Mouse (Mus musculus) monocyte, adult 2 months (primary cell): Measurements from ENCODE around the gene Sh3gl3.

Experiments
- DNase-seq, 2 experiments: peaks; one replicate each; pipeline ENCODE4 v3.0.0; 2022; ENCODE audit warnings: low spot score in 2 of 2, low read depth in 1 of 2

The Sh3gl3 gene

DNA sequence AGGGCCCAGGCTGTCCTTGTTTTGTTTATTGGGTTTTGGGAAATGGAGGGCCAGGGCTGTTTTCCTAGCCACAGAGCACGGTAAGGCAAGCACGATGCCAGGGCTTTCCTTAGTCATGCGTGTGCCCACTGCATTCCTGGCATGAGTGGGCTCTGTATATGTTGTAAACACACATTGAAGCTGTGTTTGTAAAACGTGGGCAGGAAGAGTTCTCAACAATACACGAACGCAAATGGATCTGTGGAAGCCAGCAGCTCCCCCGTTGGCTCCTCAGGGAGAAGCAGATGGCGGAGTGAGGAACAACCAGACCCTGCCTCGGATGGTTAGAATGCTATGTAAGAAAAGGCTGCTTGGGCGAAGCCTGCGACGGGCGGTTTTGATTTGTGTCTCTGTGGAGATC is 108.8 kb downstream of the Sh3gl3 start:
- no peak for DNase-seq

DNA sequence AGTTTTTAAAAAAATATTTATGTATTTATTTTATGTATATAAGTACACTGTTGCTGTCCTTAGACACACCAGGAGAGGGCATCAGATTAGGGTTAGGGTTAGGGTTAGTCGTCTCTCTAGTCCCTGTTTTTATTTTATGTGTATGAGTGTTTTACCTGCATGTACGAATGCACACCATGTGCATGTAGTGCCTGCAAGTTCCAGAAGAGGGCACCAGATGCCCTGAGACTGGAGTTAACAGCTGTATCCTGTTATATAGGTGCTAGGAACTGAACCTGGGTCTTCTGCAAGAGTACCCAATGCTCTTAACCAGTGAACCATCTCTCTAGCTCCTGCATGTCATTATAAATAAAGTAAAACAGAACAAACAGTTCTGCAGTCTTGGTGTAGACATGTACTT is 113.6 kb downstream of the Sh3gl3 start:
- DNase-seq, result no peak

DNA sequence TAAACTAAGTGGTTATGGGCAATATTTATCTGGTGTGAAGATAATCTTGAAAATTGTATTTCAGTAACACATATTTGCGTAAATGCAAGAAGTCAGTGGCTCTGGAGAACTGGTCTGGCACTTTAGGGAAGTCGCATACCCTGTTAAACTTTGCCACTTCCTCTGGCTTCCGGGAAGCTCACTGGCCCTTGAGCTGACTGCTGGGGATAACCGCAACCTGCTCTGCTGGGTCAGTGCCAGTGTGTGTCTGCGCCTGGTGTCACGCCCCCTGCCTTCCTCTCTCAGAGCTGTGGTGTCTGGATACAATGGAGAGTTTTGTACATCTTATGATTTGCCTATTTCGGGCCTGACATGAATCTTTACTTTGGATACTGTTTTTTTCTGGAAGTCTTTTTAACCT is 119.8 kb downstream of the Sh3gl3 start:
- DNase-seq, result no peak

DNA sequence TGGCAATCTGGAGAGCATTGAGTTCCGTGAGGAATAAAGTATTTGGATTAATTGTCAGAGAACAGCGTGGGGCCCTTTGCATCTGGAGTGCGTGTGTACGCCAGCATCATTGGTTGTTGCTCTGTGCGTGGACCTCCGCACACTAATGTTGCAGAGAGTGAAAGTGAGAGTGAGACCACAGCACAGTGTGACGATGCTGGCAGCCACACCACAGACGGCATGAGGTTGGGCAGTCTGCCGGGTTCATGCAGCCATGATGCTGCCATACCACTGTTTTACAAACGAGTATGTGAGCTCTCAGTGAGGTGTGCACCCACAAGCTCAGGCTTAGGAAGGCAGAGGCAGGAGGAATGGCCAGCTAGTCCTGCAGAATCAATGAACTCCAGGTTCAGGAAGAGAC is 120.4 kb downstream of the Sh3gl3 start:
- DNase-seq, result no peak

DNA sequence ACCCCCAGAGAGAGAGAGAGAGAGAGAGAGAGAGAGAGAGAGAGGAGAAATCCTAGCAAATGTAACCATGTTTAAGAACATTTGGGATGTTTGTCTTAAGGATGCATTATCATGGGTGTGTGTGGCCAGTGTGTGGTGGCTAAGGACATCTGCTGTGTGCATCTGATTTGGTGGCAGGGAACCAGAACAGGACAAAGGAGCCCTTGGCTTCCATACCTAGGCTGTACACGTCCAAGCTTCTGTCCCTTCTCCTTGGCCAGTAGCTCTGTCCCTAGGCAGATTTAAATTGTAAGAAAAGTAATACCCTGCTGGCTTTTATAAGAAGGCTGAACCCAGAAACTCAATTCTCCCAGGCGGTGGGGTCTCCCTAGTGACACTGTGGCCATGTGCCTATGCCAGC is 121.0 kb downstream of the Sh3gl3 start:
- no peak for DNase-seq

DNA sequence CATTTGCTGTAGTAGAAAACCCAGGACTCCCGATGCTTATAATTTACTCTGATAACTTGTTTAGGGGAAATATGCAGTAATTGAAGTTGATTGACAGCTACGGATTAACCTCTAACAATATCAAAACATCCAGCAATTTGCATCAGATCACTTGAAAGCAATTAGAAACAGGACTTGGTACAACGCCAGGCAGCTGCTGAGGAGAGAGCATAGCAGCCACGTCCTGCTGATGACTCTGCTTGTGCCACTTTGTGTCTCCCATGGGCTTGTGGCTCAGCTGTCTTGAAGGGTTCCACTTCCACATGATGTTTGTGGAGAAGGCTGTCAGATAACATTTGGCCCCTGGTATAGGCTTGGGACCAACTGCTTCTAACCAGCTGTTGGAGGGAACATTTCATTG is 134.8 kb downstream of the Sh3gl3 start:
- DNase-seq, result no peak

DNA sequence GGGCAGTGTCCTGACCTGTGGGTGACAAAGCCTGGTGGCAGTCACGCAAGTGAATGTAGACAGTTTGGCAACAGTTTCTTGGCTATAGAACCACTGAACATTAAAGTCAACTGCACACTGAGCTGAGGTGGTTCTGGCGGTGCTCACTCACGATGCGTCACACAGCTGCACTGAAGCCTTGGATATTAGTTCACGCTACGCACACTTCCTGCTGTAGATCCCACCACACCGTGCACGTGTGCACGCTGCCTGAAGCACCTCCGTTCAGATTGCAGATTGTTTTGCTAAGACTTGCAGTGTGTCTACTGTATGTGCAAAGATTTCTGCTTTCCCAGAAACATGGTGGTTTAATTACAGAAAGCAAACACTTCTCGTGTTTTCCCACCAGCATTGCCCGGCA is 144.9 kb downstream of the Sh3gl3 start:
- no peak for DNase-seq

DNA sequence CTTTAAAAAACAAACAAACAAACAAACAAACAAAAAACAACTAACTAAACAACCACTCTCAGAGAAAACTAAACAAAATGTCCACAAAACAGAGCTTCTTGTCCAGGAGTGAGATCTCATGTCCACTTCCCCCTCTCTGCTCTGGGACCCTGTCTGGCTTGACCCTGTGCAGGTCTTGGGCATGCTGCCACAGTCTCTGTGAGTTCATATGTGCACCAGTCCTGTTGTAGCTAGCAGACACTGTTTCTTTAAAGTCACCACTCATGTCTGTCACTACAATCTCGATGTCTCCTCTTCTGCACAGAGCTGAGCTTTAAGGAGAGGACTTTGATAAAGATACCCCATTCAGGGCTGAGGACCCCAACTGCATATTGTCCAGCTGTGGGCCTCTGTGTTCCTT is 153.0 kb downstream of the Sh3gl3 start:
- DNase-seq, result no peak

DNA sequence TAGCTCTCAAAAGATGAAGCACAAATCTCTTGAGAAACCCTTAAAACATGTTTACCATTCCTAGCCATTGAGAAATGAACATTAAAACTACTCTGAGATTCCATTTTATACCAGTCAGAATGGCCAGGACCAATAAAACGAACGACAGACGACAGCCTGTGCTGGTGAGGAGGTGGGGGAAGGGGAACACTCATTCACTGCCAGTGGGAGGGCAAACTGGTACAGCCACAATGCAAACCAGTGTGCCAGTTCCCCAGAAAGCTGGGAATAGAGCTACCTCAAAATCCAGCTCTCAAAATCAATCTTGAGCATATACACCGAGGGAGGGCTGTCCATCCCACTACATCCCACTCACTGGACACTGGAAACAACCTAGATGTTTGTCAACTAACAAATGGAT is 153.6 kb downstream of the Sh3gl3 start:
- DNase-seq, result no peak

DNA sequence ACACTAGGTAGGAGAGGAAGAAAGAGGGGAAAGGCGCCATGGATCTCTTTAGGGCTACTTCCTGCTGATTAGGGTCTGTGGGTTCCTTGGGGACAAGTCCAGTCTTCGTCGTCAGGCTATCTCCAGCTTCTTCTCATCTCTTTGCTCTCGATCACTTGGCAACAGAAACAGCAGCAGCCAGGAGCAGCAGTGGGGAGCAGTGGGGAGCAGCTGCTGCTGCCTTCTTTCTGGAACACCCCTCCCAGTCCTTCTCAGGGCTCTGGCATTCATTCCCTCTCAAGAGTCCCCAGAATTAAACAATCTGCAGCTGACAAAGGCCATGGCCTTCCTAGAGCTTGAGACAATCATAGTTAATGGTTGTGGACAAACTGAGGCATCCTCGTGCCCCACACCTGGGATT is 154.2 kb downstream of the Sh3gl3 start:
- DNase-seq, result no peak

DNA sequence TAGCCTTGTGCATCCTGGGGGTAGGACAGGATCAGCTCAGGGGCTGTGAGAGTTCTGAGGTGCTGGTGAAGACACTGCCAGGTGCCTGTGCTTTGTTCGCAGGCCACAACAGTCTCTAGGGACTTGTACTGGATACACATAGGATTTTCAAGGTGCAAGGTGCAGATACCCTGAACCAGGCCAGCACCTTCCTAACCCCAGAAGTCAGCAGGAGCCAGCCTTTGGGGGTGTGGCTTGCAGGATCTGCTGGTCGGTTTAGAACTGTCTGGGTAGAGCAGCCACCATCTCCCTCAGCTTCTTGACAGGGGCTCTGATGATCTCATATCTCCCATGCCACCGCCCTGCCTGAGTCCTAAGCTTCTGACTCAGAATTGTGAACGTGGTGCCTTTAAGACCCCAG is 156.2 kb downstream of the Sh3gl3 start:
- no peak for DNase-seq

DNA sequence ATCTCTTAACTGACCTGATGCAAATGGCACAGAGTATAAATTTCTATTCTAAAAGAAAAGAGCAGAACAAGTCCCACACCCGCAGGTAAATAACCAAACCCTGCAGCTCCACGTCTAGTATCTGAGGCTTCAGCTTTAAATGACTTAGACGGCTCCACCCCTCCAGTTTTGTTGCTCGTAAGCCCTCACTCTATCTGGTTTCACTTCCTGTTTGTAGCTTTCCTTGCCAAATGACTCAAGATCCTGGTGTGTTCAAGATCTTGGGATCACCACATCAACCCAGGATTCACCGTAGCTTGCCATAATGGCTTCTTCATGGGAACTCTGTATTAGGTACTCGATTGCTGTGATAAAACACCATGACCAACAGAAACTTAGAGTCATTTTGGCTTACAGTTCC is 157.2 kb downstream of the Sh3gl3 start:
- no peak for DNase-seq

DNA sequence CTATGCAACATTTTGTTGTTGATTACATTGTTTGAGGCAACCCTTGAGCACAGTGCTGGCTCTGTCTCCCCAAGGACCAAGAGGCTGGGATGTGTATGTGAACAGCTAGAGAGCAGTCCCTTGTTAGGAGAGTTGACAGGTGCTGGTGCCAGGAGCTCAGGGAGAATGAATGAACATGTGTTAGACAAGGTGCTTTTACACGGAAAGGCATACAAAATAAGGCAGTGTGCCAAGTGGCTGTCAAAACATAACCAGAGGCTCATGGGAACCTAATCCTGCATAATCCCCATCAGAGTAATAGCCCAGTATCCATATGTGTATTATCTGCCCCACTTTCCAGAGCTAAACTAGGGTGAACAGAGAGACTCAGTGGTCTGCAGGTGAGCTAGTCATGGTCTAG is 160.4 kb downstream of the Sh3gl3 start:
- DNase-seq, result no peak

DNA sequence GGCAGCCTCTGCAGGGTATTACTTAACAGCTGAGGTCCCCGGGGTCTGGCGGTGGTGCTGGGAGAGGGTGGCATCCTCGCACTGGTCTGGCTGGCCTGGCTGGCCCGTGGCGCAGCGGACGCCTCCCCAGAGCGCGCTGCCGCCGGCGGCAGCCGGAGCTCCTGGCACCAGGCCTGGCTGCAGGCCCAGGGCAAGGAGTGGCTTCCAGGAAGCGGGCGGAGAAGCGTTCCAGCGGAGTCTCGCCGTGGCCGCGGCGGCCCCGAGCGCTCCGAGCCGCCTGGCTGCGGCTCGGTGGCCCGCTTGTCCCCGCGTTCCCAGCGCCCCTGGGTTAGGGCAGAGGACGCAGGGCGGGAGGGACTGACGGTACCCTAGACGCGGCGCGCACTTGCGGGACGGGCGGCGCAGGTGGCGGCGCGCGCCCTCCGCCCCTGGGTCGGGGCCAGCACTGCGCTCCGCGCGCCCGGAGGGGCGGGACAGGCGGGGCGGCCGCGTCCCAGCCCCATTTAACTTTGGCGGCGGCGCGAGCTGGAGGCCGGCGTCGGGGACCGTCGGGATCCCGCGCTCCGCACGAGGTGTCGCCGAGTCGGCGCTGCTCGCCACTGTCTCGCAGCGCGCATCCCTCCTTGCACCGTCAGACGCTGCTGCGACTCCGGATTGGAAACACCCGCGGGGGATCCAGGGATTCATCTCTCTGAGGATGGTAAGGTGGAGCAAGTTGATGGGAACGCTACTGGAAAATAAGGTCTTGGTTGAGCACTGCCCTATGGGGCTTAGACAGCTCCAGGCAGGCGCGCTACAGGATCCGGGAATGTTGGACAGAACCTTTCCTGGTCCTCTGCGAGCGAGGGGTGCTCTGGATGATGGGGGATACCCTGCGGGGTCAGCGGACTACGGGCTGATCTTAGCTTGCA is 161.8 kb downstream of the Sh3gl3 start, which contains the start of gene Adamtsl3:
Adamtsl3 (plus strand) TSS at position 484 of the 911 bp plus-strand sequence.
- DNase-seq, result no peak

DNA sequence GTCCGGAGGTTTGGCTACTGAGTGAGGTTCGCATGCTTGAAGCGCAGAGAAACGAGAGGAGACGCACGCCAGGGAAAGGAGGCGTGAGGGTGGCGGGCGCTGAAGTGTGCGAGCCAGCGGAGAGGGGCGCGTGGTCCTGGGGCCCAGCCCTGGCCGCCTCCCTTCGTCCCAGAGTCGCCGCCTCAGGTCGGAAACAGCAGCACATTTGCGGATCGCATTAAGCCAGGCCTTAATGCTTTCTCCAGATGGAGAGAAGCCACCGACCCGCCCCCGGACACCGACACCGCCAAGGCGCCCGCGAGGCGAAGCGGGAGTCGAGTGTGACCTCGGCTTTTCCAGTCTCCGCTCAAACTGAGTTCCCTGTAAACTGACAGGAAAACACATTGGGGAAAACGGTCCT is 162.5 kb downstream of the Sh3gl3 start:
- DNase-seq, result no peak

DNA sequence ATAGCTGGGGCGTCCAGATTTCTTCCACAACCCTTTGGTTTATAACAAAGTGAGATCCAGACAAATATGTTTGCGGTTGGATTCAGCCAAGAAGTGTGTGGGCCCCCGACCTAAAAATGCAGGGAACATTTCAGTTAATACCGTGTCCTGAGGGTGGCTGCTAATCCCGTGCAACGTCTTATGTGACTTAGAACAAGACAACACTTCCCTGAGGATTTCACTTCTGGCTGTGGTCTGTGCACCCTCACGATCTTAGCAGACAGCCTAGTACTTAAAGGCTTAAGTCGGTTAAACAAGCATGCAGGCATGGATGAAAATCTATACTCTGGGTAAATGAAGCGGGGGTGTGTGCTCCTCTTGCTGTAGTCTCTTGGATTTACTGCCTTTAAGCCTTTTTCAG is 164.5 kb downstream of the Sh3gl3 start:
- no peak for DNase-seq

DNA sequence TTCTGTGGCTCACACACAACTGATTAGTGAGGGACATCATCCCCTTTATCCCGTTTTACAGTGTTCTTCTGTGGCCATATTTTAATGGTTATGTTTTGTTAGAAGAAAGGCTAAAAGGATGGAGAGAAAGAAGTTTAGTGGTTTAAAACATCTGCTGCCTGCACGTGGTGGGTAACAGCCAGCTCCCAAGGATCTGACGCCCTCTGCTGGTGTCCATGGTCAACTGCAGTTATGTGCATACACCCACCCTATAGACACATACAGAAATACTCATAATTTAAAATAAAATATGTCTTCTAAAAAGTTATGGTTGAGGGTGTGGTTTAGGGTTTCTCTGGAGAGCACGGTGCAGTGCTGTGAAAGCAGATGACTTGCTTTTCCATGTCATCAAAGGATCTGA is 164.9 kb downstream of the Sh3gl3 start:
- no peak for DNase-seq

DNA sequence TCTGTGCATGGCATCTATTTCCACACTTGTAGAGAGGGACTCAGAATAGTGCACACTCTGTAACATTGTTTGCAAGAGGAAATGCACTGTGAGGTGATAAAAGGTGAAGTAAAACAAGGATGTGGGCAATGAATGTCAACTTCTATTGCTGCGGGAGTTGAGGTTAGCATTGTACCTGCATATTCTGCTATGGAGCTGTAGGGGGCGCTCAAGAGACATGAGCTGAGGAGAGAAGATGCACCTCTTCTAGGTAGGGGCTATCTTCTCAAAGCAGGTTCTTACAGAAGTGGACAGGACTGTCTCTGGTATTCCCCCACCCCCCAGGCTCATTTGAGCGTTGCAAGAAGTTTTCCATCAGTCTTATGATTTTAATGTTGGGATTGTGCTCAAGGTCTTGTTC is 165.6 kb downstream of the Sh3gl3 start:
- no peak for DNase-seq

DNA sequence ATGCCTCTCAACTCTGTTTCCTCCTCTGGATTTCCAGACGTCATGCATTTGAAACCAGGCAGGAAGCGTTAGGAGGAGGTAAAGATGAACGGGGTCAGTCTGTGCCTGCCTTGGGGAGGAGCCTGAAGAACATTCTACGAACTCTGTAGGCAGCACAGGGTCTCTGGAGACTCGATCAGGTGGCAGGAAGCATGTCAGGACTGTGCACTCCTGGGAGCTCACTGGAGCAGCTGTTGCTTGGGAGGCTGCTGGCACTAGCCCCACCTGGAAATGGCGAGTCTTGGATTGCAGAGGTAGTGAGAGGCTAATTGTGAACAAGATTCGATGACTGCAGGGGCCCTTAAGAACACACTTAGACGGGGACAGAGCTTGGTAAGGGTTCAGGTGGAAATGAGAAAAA is 167.8 kb downstream of the Sh3gl3 start:
- no peak for DNase-seq

DNA sequence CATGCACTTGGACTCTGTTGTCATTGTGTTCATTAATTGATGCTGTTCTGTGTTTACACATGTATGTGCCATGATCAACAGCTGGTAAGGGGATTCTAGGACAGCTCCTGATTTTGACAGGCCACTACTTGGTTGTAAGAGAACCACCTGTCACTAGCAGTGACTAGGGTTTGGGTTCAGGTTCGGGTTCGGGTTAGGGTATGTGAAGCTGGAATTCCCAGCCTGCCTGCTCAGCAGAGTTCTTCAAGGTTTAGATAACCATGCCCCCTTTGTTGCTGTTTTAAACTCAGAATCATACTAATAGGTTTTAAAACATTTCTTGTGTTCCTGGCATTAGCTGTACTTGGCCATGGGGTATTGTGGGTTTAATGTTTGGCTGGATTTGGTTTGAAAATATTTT is 173.1 kb downstream of the Sh3gl3 start:
- no peak for DNase-seq

DNA sequence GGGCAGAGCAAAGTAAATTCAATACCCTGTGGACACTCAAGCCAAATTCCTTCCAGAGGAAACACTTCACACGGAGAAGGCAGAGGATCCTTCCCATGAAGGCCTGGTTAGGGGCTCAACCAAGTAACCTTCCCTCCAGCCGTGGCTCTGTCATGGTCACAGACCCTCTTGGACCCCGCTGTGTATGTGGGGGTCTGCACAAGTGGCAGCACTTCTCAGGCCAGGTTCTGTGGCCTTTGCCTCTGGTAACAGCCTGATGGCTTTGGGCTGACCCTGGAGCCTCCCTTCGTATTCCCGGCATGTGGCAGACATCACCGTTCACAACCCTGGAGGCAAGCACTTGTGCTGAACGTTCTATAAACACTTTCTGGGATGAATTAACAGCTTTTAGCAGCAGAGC is 176.2 kb downstream of the Sh3gl3 start:
- no peak for DNase-seq

DNA sequence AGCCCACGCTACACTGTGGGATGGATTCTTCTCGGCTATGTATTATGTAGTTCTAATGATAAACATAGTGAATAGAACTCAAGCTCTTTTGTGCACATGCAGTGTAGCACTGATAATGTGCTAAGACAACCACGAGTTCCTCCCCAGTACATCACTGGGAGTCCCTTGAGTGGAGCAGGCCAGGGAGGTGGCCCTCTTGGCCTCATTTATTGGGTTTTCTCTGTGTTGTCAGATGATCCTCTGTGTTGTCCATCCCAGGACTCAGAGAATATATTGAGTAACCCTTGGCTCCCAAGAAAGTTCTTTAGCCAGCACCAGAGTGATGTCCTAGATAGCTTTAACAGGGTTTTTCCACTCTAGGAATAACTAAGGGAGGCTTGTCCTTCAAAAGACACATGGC is 176.8 kb downstream of the Sh3gl3 start:
- no peak for DNase-seq
